Mouse (Mus musculus) G1E (cell line): Measurements from ENCODE around the gene Olfr773.
"Not testable (repeated sequence)": the region's sequence is repeated elsewhere in the genome, so short reads cannot be mapped to it uniquely, and the experiment has no call there.

Source experiments
- CTCF ChIP-seq: IDR thresholded peaks from 2 replicates; pipeline ENCODE4 v1.5.1; 2012; ENCODE audit warnings: low read depth, low read length, inconsistent platforms, mixed read lengths
- GATA1 ChIP-seq: IDR thresholded peaks from 2 replicates; pipeline ENCODE4 v1.6.1; 2012; ENCODE audit warnings: borderline replicate concordance, low read length, inconsistent platforms, mixed read lengths

GRCm38 (mm10) chr10:129177821-129178220, 9.4 kb downstream of the Olfr773 start, which contains the start of gene Olfr772:
- not testable (repeated sequence) for TF ChIP-seq CTCF, GATA1
